Mouse (Mus musculus) ES-E14 (cell line): Measurements from ENCODE around the gene Nhs.

Source experiments
- CHD2 ChIP-seq: IDR thresholded peaks from 2 replicates; pipeline ENCODE4 v1.6.1; 2014; ENCODE audit warnings: mild to moderate bottlenecking, low read depth, low read length, inconsistent platforms
- HCFC1 ChIP-seq: IDR thresholded peaks from 2 replicates; pipeline ENCODE4 v1.6.1; 2012; ENCODE audit warnings: low read length, inconsistent platforms, borderline replicate concordance; ENCODE audit not compliant: insufficient read depth
- MAFK ChIP-seq: IDR thresholded peaks from 2 replicates; pipeline ENCODE4 v1.6.1; 2014; ENCODE audit warnings: mild to moderate bottlenecking, low read depth, low read length, inconsistent platforms; ENCODE audit not compliant: insufficient read depth
- ZC3H11A ChIP-seq: IDR thresholded peaks from 2 replicates; pipeline ENCODE4 v1.6.1; 2012; ENCODE audit warnings: low read depth, mild to moderate bottlenecking, inconsistent platforms, low read length, borderline replicate concordance
- ZNF384 ChIP-seq: IDR thresholded peaks from 2 replicates; pipeline ENCODE4 v1.6.1; 2012; ENCODE audit warnings: low read depth, low read length, inconsistent platforms

- no peak for TF ChIP-seq ZNF384
- no peak for TF ChIP-seq MAFK
- no peak for TF ChIP-seq CHD2
- no peak for TF ChIP-seq ZC3H11A
- no peak for TF ChIP-seq HCFC1
Observed at GRCm38 (mm10) chrX:161961756-161962155, 197.8 kb downstream of the Nhs start.
